Mouse (Mus musculus): ENCODE results near the gene Xirp2.
"Not testable (repeated sequence)": the region's sequence is repeated elsewhere in the genome, so short reads cannot be mapped to it uniquely, and the experiment has no call there.

The Xirp2 gene

DNA sequence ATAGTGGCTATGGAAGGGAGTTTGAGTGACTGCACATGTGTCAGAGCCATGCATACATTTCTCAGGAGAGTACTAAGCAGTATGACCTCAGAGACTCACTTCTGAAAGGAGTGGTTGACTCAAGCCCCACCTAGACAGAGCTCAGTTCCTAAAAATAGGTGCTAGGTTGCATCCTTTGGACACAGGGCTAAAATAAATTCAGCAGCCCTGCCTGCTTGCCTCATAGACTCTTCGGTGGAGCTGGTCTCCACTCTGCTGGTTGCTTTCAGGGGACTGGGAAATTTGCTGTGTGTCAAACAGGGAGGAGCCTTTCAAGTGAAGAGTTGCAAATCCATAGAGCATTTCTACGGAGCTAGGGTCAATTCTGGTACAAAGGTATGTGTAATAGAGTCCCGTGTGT, at the start of gene Xirp2:
Gene Xirp2 (plus strand): TSS at position 223 of the 400 bp plus-strand sequence.
- no peak for DNase-seq (ENCODE audit: low spot score)

GRCm38 (mm10) chr2:67413425-67413824, 32.4 kb upstream of the Xirp2 start, which contains the start of gene Gm21830:
Gene Gm21830 (plus strand): TSS chr2:67413725.
- not testable (repeated sequence) for DNase-seq (ENCODE audit: low spot score)

DNA sequence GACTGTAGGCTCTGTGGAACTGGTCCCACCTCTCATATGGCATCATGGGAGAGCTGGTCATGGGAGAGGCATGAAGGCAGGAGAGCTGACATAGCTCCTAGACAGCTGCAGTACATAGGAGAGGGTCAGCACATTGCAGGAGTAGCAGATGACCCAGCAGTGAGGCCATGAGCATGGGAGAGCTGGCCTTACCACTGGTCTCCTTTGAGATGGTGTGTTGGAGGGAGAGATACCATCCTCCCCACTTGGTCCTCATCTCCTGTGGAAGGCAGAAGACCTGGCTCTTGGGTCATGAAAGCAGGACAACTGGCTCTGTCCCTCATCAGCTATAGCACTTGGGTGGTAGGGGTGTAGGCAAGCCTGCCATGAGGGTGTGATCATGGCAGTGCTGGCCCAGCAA, 24.9 kb upstream of the Xirp2 start:
- no peak for DNase-seq (ENCODE audit: low spot score)

DNA sequence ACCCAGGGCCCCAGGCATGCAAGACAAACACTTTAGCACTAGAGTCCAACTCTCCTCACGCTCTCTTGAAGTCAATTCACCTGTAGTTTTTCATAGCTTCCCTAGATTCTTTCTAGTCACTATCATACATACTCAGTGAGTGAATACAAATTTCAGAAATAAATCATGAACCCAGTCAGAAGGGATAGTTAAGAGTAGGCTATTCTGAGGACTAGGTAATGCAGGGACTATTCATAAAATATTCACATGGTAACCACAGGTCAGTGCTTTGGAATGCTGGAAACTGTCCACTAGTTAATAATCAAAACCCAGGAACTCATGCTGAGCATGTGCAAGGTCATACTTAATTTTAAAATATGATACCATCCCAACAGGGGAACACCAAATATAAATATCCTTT, 23.0 kb upstream of the Xirp2 start:
- no peak for DNase-seq (ENCODE audit: low spot score)

GRCm38 (mm10) chr2:67433081-67433480, 12.7 kb upstream of the Xirp2 start, which contains the start of gene Gm26727:
Gene Gm26727 (minus strand): TSS chr2:67433181.
- DNase-seq (ENCODE audit: low spot score), result no peak

DNA sequence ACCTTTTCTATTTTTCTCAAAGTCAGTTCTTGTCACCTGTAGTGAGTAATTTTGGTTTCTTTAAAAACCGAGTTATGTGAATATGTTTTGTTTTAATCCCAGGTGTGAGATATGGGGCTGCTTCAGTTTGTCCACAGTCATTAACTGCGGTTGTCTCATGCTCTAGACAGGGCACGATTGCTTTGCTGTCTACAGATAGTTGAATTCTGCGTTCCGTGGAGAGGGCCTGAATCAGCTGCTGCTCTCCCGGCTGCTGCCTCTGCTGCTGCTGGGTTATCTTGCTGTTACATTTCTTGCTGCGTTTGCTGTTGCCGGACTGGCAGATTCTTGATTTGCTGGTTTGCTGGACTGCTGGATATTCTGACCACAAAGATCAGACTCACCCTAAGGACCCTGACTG, 7.5 kb upstream of the Xirp2 start:
- no peak for DNase-seq (ENCODE audit: low spot score)

- DNase-seq (ENCODE audit: low spot score), result no peak
Observed at GRCm38 (mm10) chr2:67446772-67447171, 970 bp downstream of the Xirp2 start.

GRCm38 (mm10) chr2:67447206-67447605, 1.4 kb downstream of the Xirp2 start:
- no peak for DNase-seq (ENCODE audit: low spot score)

DNA sequence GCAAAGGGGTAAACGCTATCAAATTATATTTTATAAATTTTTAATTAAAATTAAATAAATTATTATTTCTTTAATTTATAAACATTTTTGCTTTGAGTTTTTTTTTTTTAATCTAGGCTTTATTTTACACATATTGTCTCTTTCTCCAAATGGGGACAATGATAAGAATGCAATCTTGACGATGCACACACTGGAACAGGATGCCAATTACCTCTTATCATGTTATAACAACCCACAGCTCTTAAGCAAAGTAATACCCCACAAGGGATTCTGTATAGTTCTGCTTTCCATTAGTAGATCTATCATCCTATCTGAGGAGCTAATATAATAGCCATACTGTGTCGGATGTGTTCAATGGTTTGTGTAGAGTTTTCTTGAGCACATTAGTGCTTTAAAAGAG, 15.1 kb downstream of the Xirp2 start:
- no peak for DNase-seq (ENCODE audit: low spot score)

- DNase-seq (ENCODE audit: low spot score), result no peak
Observed at GRCm38 (mm10) chr2:67467036-67467435, 21.2 kb downstream of the Xirp2 start.

GRCm38 (mm10) chr2:67470030-67470429, 24.2 kb downstream of the Xirp2 start:
- DNase-seq (ENCODE audit: low spot score), result not testable (repeated sequence)

DNA sequence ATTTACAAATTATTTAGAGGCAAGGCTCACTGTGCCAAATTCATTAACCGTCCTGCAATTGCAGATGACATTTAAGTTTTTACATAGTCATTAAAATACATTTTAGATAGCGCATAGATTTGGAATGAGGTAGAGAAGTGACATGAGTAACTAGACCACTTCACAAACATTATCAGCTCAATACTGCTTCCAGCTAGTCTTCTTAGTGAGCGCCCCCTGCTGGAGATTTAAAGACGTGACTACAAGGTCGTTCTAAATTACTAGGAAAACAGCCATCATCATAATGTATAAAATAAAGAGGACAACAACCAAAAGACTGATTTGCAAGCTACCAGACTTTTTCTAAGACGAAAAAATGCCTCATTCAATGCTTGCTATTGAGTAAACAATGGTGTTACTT, 32.0 kb downstream of the Xirp2 start:
- DNase-seq (ENCODE audit: low spot score), result peak; percentile 30

DNA sequence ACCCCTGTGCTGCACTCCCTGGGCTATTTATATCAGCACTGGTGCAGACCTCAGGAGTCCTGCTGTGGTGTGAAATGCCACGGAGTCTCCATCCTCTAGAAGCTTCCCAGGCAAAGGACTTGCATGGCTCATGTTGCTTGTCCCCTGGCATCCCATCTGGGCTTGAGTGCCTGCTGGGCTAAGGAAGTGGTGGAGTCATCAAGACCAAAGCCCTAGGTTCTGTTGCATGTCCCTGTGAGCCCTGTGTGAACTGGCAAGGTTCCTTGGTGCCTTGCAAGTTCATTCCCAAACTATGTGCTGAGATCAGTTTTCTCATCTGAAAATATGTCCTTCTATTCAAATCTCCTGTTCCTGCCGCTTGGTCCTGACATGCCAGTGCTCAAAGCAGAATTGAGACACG, 35.2 kb downstream of the Xirp2 start:
- no peak for DNase-seq (ENCODE audit: low spot score)

DNA sequence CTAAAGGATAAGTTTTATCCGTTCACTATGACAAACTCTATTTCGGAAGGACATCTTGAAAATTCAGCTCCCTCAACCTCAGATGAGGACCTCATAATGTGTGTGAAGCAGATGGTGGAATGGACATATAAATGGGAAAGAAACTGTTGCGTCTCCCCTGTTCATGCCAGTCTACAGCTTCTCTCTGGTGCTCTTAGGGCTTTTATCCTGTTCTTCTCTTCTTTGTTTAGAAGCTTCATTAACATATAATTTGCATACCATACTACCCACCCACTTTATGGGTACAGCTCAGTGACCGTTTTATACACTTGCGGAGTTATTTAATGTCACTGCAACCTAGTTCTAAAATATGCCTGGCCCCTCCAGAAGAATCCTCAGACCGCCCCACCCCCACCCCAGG, 40.9 kb downstream of the Xirp2 start:
- no peak for DNase-seq (ENCODE audit: low spot score)

GRCm38 (mm10) chr2:67487162-67487561, 41.4 kb downstream of the Xirp2 start:
- peak; percentile 40 for DNase-seq (ENCODE audit: low spot score)

GRCm38 (mm10) chr2:67488465-67489127, 42.8 kb downstream of the Xirp2 start:
- DNase-seq (ENCODE audit: low spot score), result no peak

DNA sequence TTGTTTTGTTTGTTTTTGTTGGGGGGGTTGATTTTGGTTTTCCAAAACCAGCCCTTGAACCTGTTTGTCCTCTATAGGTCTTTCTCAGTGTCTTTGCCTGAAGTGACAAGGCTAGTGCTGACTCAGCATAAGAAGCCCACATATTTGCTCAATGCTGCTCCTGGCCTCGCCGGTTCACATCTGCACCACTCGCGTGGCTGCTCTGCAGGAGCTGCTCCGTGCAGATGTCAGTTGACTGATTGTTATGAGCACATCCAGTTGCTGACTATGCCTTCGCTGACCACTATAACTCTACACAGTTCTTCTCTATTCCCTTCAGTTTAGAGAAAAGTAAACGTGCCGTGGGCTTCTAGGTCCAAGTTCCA, 43.3 kb downstream of the Xirp2 start:
- no peak for DNase-seq (ENCODE audit: low spot score)

- no peak for DNase-seq (ENCODE audit: low spot score)
Observed at GRCm38 (mm10) chr2:67505457-67505856, 59.7 kb downstream of the Xirp2 start.

GRCm38 (mm10) chr2:67516405-67516804, 70.6 kb downstream of the Xirp2 start:
- no peak for DNase-seq (ENCODE audit: low spot score)

- no peak for DNase-seq (ENCODE audit: low spot score)
Observed at GRCm38 (mm10) chr2:67535347-67535746, 89.5 kb downstream of the Xirp2 start.

DNA sequence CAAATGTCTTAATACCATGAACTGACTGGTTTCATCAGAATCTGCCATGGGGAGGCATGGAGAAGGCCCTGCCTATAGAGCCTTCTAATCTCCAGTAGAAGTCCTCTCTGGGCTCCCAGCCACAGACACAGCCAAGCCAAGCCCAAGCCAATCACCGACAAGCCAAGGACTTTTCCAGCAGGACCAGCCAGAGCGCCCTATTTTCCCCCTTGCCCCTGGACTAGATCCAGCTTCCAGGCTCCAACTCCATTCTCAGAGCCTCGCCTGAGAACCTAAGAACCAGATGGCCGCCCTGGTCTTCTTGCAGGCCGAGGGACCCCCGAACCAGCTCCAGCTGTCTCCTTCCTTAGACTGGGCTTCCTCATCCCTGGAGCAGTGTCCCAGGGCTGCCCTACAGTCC, 93.6 kb downstream of the Xirp2 start:
- DNase-seq (ENCODE audit: low spot score), result no peak

GRCm38 (mm10) chr2:67541957-67542696, 96.3 kb downstream of the Xirp2 start:
- no peak for DNase-seq (ENCODE audit: low spot score)

GRCm38 (mm10) chr2:67544426-67544825, 98.6 kb downstream of the Xirp2 start:
- no peak for DNase-seq (ENCODE audit: low spot score)

Measured in layer of hippocampus, adult 9-10 months (tissue).